Mouse (Mus musculus): ENCODE data around the gene Ifitm3.
"Not testable (repeated sequence)": the region's sequence is repeated elsewhere in the genome, so short reads cannot be mapped to it uniquely, and the experiment has no call there.

The Ifitm3 gene

GRCm38 (mm10) chr7:141000881-141001708 is 9.5 kb downstream of the Ifitm3 start:
- DNase-seq (ENCODE audit: low read depth), result no peak

GRCm38 (mm10) chr7:140998853-140999700 is 11.5 kb downstream of the Ifitm3 start:
- no peak for DNase-seq (ENCODE audit: low read depth)

- DNase-seq (ENCODE audit: low read depth), result no peak
These were observed 12.8 kb downstream of the Ifitm3 start for GRCm38 (mm10) chr7:140997817-140998216.

GRCm38 (mm10) chr7:140991117-140991689 is 19.4 kb downstream of the Ifitm3 start:
- DNase-seq (ENCODE audit: low read depth), result no peak

- no peak for DNase-seq (ENCODE audit: low read depth)
These were observed 19.9 kb downstream of the Ifitm3 start for GRCm38 (mm10) chr7:140990622-140991021.

- DNase-seq (ENCODE audit: low read depth), result no peak
These were observed 20.4 kb downstream of the Ifitm3 start for GRCm38 (mm10) chr7:140990185-140990584.

GRCm38 (mm10) chr7:140989022-140989421 is 21.5 kb downstream of the Ifitm3 start:
- no peak for DNase-seq (ENCODE audit: low read depth)

- DNase-seq (ENCODE audit: low read depth), result no peak
These were observed 23.1 kb downstream of the Ifitm3 start for GRCm38 (mm10) chr7:140987182-140988138.

GRCm38 (mm10) chr7:140982971-140983370 is 27.6 kb downstream of the Ifitm3 start:
- DNase-seq (ENCODE audit: low read depth), result no peak

- no peak for DNase-seq (ENCODE audit: low read depth)
These were observed 28.9 kb downstream of the Ifitm3 start for GRCm38 (mm10) chr7:140981704-140982103.

- not testable (repeated sequence) for DNase-seq (ENCODE audit: low read depth)
These were observed 33.9 kb downstream of the Ifitm3 start for GRCm38 (mm10) chr7:140976720-140977119.

GRCm38 (mm10) chr7:140975465-140975864 is 35.1 kb downstream of the Ifitm3 start:
- no peak for DNase-seq (ENCODE audit: low read depth)

- DNase-seq (ENCODE audit: low read depth), result no peak
These were observed 35.6 kb downstream of the Ifitm3 start for GRCm38 (mm10) chr7:140974940-140975339.

GRCm38 (mm10) chr7:140973396-140974165 is 37.0 kb downstream of the Ifitm3 start:
- no peak for DNase-seq (ENCODE audit: low read depth)

GRCm38 (mm10) chr7:140971479-140972171 is 38.9 kb downstream of the Ifitm3 start:
- no peak for DNase-seq (ENCODE audit: low read depth)

- no peak for DNase-seq (ENCODE audit: low read depth)
These were observed 39.6 kb downstream of the Ifitm3 start for GRCm38 (mm10) chr7:140970931-140971330.

GRCm38 (mm10) chr7:140968710-140969109 is 41.9 kb downstream of the Ifitm3 start:
- DNase-seq (ENCODE audit: low read depth), result not testable (repeated sequence)

- DNase-seq (ENCODE audit: low read depth), result no peak
These were observed 42.5 kb downstream of the Ifitm3 start for GRCm38 (mm10) chr7:140967862-140968591.

GRCm38 (mm10) chr7:140966921-140967320 is 43.6 kb downstream of the Ifitm3 start, which contains the start of gene Ifitm1:
TSS of gene Ifitm1 (plus strand) at chr7:140967221.
- no peak for DNase-seq (ENCODE audit: low read depth)

All from c-Kit-positive CD71-negative TER-119-negative erythroid progenitor cells, embryonic 14.5 days (primary cell).